Mouse (Mus musculus) right cerebral cortex, adult 2 months (tissue): ENCODE data around the gene Slc38a9.

ENCODE experiments used
- DNase-seq, 2 experiments: peaks; one replicate each; pipeline ENCODE4 v3.0.0; 2021 to 2022; ENCODE audit warnings: low spot score in 2 of 2

Slc38a9 gene

DNA sequence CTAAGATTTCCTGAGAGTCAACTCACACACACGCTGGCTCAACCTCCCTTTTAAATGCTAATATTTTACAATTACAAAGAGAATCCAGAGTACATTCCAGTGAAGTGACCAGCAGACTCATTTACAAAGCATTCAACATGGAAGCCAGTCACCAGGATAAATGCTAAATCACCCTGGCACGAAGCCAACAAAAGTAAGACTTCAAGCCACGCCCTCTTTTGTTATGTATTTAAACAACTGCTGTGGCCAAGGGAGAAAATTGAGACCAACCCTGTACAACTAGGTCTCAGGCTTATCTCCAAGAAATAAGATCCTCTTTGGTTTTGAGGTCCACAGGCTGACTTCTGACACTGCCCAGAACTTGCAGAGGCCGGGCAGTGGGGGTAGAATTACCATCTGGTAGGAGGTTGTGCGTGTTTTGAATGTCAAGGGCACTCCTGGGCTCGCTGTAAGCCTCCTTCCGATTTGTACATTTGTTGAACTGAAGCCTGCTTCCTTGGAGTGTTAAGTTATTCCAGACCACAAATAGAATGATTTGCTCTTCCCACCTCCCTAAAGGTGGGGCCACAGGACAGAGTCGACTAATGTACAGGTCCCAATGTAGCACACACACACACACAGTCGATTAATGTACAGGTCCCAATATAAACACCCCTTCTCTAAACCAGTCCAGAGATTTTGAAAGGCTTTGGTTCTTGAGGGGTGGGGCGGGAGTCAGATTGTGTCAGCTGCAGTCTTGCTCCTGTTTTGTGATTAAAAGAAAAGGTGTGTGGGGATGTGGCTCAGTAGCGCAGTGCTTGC, 110.2 kb downstream of the Slc38a9 start:
- no peak for DNase-seq

GRCm38 (mm10) chr13:112771447-112772208, 111.1 kb downstream of the Slc38a9 start:
- DNase-seq, result no peak

DNA sequence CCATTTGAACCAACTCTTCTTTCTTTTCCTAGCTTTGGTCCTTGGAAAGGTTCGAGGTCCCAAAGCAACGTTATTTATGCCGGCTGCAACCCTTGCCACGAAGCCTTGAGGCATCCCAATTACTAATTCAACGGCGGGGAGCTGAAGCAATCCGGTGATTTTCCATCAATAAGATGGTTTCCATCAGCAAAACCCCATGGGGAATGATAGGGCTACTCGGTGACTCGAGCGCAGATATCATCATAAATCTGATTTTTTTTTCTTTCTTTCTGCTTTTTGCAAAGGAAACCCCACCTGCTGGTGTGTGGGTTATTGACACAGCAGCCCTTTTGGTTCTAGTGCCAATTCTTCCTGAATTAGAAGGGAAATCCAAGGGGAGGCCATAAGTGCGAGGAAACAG, 111.7 kb downstream of the Slc38a9 start:
- no peak for DNase-seq

DNA sequence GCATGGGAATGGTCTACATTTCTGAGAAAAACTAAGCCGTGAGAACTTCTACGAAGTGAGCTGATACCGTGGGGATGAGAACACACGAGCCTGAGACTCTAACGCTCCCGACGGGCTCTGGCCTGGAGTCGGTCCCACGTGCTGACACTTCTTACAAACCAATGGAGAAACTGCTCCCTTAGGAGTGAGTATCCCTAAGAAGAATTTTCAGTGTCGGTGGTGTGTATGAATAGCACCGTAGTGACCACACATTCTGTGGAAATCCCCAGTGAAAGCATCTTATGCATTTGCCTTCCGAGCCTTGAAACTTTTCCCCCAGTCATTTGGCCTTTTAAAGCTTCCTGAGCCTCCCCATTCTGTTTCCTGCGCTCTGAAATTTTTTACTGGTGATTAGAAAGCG, 112.3 kb downstream of the Slc38a9 start:
- DNase-seq, result no peak

- no peak for DNase-seq
Observed at GRCm38 (mm10) chr13:112773991-112774675, 113.6 kb downstream of the Slc38a9 start.

DNA sequence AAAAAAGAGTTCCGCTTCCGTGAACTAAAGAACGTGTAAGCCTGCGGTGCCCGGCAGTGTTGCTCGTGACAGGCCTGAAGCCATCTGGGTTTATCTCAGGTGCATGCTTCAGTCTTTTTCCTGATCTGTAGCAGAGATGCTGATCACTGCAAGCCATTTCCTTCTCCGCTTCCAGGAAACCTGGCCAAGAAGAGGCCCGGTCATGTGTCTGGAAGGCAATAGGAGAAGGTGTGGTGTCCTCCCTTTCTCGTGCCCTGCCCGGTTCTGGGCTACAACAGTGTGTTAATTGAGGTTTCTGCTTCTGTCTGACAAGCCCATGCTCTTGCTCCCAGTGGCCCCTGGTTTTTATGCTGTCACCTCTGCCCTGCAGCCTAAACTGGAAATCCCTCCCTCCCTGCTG, 115.3 kb downstream of the Slc38a9 start:
- DNase-seq, result no peak

GRCm38 (mm10) chr13:112778407-112778806, 117.9 kb downstream of the Slc38a9 start:
- no peak for DNase-seq

DNA sequence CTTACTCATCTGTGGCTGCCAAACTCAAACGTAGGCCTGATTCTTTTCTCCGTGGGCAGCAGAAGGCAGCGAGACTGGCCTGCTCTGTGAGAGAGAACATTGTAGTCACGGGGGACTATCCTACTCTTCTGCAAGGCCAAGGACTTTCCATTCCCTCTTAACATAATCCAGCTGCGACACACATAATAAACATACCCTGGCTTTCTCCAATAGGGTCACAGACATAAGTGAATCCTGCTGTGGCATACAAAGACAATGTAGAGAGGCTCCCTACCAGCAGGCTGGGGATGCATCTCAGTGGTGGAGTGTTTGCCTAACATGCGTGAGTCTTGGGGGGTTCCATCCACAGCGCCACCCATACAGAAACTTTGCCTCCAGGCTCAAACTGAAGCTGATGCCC, 124.8 kb downstream of the Slc38a9 start:
- DNase-seq, result no peak

DNA sequence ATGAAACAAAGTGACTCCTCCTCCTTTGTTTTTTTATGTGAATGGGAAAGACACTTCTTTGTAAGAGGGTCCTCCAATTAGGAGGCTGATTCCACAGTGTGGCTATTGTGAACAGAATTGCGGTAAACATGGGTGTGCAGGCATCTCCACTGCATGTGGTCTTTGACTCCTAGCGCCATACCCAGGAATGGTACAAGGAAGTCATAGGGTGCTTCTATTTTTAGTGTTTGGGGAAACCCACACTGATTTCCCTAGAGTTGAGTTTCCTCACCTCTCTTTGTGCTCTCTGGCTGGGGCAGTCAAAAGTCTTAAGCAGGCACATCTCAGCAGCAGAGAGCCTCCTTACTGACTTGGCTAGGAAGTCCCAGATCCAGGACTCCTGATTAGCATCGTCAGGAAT, 125.6 kb downstream of the Slc38a9 start:
- DNase-seq, result no peak

DNA sequence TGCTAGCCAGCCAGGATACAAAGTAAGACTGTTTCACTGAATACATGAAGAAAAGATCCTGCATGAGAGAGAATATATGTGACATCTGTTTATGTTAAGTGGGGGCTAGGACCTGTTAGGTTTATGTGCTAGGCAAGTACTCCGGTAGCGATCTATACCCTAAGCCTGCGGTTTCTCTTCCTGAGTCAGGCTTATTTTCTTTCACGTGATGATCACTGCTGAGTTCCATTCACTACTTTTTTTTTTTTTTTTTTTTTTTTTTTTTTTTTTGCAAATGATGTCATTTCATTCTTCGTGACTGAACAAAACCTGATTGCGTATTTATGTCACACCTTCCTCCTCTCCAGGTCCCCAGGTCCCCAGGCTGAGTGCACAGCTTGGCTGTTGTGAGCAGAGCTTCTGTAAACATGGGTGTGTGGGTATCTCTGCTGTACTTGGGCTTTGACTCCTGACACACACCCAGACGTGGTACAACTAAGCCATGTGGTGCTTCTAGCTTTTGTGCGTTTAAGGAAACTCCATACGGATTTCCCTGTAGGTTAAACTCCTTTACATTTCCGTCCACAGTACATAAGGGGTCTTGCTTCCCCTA, 126.5 kb downstream of the Slc38a9 start:
- DNase-seq, result no peak
